Mouse (Mus musculus) WW6 (cell line): ENCODE results near the gene Tmem132d.
"Not testable (repeated sequence)": the region's sequence is repeated elsewhere in the genome, so short reads cannot be mapped to it uniquely, and the experiment has no call there.

Source experiments
- DNase-seq: peaks from one replicate; pipeline ENCODE4 v3.0.0-alpha.2; 2013; ENCODE audit warnings: low read depth, low spot score

Tmem132d gene

DNA sequence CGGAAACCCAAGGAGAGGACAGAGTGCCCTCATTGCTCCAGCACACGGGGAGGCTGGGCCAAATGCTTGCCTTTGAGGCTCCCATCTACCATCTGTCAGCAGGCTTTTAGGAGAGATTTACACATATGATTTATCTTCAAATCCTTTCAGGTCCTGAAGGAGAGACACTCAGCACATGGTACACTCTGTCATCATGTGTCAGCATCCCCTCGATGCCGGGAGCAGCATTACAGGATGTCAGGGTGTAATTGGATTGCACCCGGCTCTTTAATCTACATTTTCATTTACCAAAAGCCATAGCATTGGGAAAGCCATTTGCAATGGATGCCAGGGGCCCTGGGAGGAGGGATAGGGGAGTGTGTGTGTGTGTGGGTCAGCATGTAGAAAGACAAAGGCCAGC, 651.7 kb downstream of the Tmem132d start:
- DNase-seq: no peak

DNA sequence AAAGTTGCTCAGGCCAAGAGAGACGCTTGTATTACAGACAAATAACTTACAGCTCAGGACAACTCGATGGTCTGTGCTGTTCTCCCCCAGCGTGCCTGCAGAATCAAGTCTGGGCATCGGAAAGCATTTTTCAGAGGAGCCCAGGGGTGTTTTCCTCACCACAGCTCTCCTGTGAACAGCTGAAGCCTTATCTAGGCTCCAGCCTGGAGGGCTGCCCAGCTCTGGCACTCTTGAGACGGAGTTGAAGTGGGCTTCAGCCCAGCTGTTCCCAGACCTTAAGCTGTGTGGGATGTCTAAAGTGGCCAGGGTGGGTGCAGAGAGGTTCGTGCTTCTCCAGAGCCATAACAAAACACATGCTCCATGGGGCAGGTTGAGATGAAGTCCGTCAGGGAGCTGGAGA, 657.1 kb downstream of the Tmem132d start:
- DNase-seq: no peak

DNA sequence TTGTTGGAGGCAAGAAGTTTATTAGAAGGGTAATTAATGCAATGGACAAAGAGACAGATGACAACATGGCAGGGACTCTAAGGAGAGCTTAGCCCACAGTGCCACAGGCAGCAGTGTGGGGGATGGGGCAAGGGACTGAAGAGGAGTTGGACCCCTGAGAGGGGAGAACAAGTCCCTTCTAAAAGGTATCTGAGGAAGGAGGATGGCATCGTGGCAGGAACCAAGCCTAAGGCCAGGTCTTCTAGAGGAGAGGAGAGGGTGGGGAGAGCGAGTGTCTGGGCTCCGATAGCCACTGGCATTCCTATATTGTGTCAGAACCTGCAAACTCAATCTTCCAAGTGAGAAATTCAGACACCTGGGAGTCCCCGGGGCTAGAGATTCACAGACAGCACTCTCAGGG, 674.3 kb downstream of the Tmem132d start:
- no peak for DNase-seq

DNA sequence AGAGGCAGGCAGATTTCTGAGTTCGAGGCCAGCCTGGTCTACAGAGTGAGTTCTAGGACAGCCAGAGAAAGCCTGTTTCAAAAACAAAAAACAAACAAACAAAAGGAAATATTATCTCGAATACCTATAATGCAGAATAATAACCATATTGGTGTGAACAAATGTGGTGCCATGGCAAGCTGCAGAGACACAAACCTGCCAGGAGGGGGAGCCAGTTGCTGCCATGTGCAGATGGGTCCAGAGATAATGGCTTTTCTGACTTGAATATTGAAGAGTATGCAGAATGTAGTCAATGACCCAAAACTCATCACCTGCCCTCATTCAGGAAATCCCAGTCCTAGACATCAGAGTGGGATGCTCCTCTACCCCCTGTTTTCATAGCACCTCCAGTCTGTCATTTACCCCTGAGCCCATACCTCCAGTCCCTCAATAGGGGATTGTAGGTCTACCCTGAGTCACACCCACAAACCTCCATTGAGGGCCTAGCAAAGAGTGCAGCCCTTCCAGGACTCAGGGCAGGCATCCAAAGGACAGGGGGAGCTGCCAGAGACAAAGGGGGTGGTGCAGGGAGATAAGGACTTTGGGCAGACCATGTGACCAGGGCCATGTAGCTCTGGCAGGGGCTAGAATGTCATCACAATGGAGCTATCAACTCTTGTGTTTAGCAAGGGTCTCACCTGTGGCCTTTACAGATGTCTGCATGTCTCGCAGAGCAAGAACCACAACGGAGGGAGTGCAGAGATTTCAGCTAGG, 676.0 kb downstream of the Tmem132d start:
- DNase-seq: no peak

DNA sequence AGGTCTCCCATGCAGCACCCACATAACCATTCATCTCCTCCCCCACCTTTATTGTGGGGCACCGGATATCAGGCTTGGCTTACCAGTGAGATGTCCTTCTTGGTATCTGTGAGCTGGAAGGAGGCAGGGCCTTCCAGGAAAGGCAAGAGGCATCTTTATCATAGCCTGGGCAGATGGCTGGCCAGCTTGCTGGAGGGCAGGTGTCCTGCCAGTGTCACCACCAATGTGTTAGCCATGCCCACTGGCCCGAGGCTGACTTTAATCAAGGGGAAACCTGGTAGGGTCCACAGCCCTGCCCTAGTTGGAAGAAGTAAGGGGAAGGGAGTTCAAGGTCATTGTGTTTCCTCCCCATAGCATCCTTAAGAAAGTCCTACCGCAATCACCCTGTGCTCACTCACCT, 676.9 kb downstream of the Tmem132d start:
- no peak for DNase-seq

DNA sequence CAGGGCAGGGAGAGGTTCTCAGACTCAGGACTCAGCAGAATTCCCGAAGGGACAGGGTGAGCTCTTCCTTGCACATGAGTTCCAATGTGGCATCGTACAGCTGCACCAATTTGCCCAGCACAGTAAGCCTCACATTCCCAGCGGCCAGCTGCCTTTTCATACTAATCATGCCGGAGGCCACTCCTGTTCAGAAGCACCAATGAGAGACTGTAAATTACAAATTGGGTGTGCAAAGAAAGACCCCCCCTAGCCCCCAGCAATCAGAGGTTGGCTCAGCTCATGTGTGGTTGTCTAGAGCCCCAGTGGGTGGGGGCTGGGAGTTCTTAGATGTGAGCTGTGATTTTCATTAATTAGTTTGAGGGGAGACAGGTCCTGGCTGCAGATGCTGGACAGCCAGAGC, 677.3 kb downstream of the Tmem132d start:
- no peak for DNase-seq

DNA sequence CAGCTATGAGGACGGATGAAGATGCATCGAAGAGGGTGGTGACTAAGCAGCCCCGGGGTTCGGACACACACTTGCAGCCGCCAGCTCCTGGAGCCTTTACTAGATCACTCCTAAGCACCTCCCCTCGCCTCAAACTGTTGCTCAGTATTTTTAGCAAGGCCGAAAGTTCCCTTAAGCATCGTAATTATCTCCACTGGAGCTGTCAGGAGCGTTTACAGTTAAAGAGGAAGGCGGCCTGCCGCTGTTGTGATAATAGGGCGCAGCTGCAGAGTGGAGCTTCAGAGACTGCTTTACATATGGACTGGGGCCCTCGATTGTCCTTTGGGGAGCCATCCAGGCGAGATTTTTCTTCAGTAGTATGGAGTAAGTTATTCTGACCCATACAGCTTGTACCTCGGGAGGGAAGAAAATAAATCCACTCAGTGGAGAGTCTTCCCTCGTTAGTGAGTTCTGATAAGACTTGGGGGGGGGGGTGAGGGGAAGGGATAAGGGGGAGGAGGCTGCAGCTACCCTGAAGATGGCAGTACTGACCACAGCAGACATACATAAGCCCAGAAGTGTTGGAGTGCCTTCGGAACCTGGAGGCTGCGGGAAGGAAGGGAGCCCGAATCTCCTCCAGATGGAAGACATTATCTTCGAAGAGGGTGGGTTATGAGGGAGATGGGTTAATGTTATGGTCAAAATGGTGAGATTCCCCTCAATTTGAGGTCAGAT, 681.5 kb downstream of the Tmem132d start:
- no peak for DNase-seq

DNA sequence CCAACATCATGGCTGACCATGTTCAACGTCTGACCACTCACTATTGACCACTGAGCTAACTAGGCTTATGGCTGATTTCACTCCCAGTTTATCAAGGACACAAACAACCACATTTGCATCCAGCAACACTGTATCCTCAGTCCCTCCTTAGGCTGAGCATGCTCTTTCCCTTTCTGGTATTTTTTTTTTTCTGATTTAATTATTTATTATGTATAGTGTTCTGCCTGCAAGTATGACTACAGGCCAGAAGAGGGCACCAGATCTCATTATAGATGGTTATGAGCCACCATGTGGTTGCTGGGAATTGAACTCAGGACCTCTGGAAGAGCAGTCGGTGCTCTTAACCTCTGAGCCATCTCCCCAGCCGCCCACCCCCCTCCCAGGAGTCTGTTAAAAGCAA, 683.3 kb downstream of the Tmem132d start:
- DNase-seq: not testable (repeated sequence)

DNA sequence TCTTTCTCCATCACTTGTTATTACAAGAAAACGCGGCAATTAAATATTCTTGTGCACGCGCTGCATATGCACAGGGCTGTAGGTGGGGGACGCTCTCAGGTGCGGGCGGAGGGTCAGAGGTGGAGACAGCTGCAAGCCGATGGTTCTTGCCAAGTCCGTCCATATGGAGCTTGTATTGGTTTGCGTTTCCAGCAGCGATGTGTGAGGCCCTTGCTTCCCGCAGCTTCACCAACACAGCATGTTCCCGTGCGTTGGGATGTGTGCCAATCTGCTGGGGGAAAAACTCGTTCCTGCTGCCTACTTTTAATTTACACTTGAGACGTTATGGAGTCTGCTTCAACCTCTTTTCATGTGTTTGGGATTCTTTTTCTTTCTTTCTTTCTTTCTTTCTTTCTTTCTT, 691.5 kb downstream of the Tmem132d start:
- DNase-seq: no peak
